Mouse (Mus musculus) intestine, embryonic 14.5 days (tissue): Measurements from ENCODE around the gene Gm29427. TPM values are rescaled to one million over a fixed set of nuclear protein-coding genes. Genes with fewer than 3 reads are reported as not detected.
A peak's percentile ranks its signal among the peaks of the same experiment; 100 is the strongest.

Experiments
- ATAC-seq: fragments of 200-750 bp; cut with Nextera tagmentation; replicated peaks from 2 replicates; pipeline ENCODE4 v1.8.0; 2017; ENCODE audit warnings: low read depth, moderate number of reproducible peaks, moderate TSS enrichment, moderate library complexity; ENCODE audit not compliant: low FRiP score, low TSS enrichment
- DNase-seq: peaks from one replicate; pipeline ENCODE4 v3.0.0-alpha.2; 2018; ENCODE audit warnings: low spot score
- H3K27ac ChIP-seq: fragments of 300-500 bp; sonication (generic); 2 replicates; pipeline ENCODE4 v1.5.1; 2014; ENCODE audit warnings: low read depth, mild to moderate bottlenecking, control low read depth
- H3K27me3 ChIP-seq: fragments of 300-500 bp; sonication (generic); replicated peaks from 2 replicates; pipeline ENCODE4 v1.6.1; 2014; ENCODE audit warnings: low read length, control low read depth; ENCODE audit not compliant: control insufficient read depth, insufficient read depth
- H3K36me3 ChIP-seq: fragments of 300-500 bp; sonication (generic); 2 replicates; pipeline ENCODE4 v1.6.1; 2014; ENCODE audit warnings: low read length, control low read depth; ENCODE audit not compliant: control insufficient read depth, insufficient read depth
- H3K4me1 ChIP-seq: fragments of 300-500 bp; sonication (generic); replicated peaks from 2 replicates; pipeline ENCODE4 v1.6.1; 2014; ENCODE audit warnings: low read length, control low read depth, mixed read lengths; ENCODE audit not compliant: control insufficient read depth, insufficient read depth
- H3K4me2 ChIP-seq: fragments of 300-500 bp; sonication (generic); 2 replicates; pipeline ENCODE4 v1.6.1; 2014; ENCODE audit warnings: low read length
- H3K4me3 ChIP-seq: fragments of 300-500 bp; sonication (generic); 2 replicates; pipeline ENCODE4 v1.5.1; 2014; ENCODE audit warnings: low read depth, low read length, control low read depth, mixed read lengths
- H3K9ac ChIP-seq: fragments of 300-500 bp; sonication (generic); 2 replicates; pipeline ENCODE4 v1.6.1; 2014; ENCODE audit warnings: mild to moderate bottlenecking, low read length
- H3K9me3 ChIP-seq: fragments of 300-500 bp; sonication (generic); 2 replicates; pipeline ENCODE4 v1.6.1; 2016; ENCODE audit warnings: low read length, control low read depth; ENCODE audit not compliant: control insufficient read depth
- WGBS: fragments of 180-500 bp; shearing (Covaris S2); extraction: QIAGEN DNeasy Blood & Tissue Kit; methylation state at CpG from one replicate; pipeline ENCODE4 v1.1.7; 2014; 5-methylcytosine and 5-hydroxymethylcytosine counted together
- polyA plus RNA-seq: library from polyadenylated mRNA; unstranded; fragments of >200 nt; fragmentation: Nextera tagmentation; extraction: Ambion mirVana; gene quantifications from 2 replicates; pipeline ENCODE4 v1.2.1, GENCODE M21; 2014

The Gm29427 gene
- polyA plus RNA-seq, 1 experiment from 2014 or later: not detected

DNA sequence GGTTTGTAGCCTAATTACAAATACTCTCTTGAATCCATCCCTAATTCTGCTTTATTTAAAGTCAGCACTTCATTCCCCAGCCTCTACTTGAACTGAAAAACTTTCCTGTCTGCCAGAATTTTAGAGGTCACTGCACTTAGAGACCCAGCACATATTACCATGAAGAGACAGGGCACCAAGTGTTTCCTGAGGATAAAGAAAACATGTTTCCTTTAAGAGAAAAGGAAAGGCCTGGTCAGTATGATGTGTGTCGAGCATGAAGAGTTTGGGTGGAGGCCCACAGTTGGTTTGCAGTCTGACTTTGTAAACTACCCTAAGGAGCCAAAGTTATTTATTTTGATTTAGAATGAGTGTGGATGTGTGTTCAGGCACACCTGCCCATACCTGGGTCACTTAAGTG, 12.5 kb upstream of the Gm29427 start:
- Histone ChIP-seq H3K9ac (no peak overlapping the region), H3K9me3 (no peaks in the 10 kb centered on the region), H3K36me3 (no peaks in the 10 kb centered on the region), H3K27ac (no peak overlapping the region), H3K4me1 (peaks cover 8% of the 10 kb centered on the region; the same call in 1 of the 2 replicates), H3K4me2 (no peak overlapping the region), H3K4me3 (no peak overlapping the region), H3K27me3 (no peaks in the 10 kb centered on the region)
- ATAC-seq (no peak), DNase-seq (no peak)
- 60% methylated on average over 1 of the region's 1 CpGs for WGBS

DNA sequence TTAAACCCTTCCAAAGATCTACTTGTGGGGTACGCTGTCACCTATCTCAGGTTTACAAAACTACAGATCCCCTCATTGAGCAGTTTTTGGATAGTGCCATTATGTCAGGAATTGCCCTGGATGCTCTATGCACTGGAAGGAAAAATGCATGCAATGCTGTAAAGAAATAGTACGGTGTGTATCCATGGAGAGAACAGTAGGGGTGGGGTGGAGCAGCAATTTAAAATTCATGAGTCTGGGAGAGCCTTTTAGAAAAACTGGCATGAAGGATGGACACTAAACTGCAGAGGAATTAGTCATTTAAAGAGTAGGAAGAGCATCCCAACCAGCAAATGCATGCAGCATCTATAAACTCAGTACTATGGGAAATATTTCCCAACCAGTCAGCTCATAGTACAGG, 10.8 kb upstream of the Gm29427 start:
- DNase-seq: no peak

DNA sequence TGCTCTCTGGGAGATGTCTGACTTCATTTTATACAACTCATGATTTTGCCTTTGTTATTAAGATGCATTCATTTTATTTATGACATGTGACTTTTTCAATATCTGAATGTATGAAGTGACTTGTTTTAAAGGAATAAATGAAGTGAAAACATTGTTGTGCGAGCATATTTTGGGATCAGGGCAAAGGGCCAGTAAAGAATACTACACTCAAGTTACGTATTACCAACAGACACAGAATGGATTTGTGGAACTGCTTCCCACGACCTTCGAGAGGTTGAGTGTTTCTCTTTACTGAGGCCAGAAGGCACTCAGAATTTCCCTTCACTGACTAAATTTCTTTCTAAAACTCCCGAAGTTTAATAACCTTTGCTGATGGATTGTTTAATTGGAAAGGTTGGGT, 8.6 kb upstream of the Gm29427 start:
- H3K4me1 ChIP-seq: no peaks in the 10 kb centered on the region
- no peak overlapping the region for H3K9ac ChIP-seq
- H3K4me3 ChIP-seq: no peak overlapping the region
- no peaks in the 10 kb centered on the region for H3K27me3 ChIP-seq
- DNase-seq: no peak
- H3K27ac ChIP-seq: no peak overlapping the region
- H3K36me3 ChIP-seq: peaks cover 4% of the 10 kb centered on the region; the same call in 1 of the 2 replicates
- no peak overlapping the region for H3K4me2 ChIP-seq
- H3K9me3 ChIP-seq: no peaks in the 10 kb centered on the region
- ATAC-seq: no peak
- 87% methylated on average over 5 of the region's 5 CpGs for WGBS

More for the DNA sequence above, 10.8 kb upstream of the Gm29427 start:
- Histone ChIP-seq H3K4me1 (peaks cover 5% of the 10 kb centered on the region; the same call in 1 of the 2 replicates), H3K4me2 (no peak overlapping the region), H3K4me3 (no peak overlapping the region), H3K9me3 (no peaks in the 10 kb centered on the region), H3K27ac (no peak overlapping the region), H3K9ac (no peak overlapping the region), H3K27me3 (no peaks in the 10 kb centered on the region), H3K36me3 (no peaks in the 10 kb centered on the region)
- ATAC-seq: no peak
- WGBS: 92% methylated on average over 2 of the region's 2 CpGs

- H3K9ac ChIP-seq: peak within 1 kb of the TSS; percentile 93
- H3K27ac ChIP-seq: peak within 1 kb of the TSS; percentile 39
- DNase-seq (peak; percentile 96), ATAC-seq (peak; percentile 78)
- H3K27me3 ChIP-seq: no peaks in the 10 kb centered on the region
- WGBS: under 1% methylated on average over 54 of the region's 54 CpGs
- peak within 1 kb of the TSS; percentile 72 for H3K4me2 ChIP-seq
- H3K9me3 ChIP-seq: no peaks in the 10 kb centered on the region
- peaks cover 8% of the 10 kb centered on the region; the same call in 1 of the 2 replicates for H3K36me3 ChIP-seq
- H3K4me3 ChIP-seq: peak within 1 kb of the TSS; percentile 77
- H3K4me1 ChIP-seq: peaks cover 3% of the 10 kb centered on the region
These were observed 1.8 kb upstream of the Gm29427 start, which contains the start of gene Yod1 for GRCm38 (mm10) chr1:130717291-130717871. Yod1 (plus strand) TSS chr1:130717327.

DNA sequence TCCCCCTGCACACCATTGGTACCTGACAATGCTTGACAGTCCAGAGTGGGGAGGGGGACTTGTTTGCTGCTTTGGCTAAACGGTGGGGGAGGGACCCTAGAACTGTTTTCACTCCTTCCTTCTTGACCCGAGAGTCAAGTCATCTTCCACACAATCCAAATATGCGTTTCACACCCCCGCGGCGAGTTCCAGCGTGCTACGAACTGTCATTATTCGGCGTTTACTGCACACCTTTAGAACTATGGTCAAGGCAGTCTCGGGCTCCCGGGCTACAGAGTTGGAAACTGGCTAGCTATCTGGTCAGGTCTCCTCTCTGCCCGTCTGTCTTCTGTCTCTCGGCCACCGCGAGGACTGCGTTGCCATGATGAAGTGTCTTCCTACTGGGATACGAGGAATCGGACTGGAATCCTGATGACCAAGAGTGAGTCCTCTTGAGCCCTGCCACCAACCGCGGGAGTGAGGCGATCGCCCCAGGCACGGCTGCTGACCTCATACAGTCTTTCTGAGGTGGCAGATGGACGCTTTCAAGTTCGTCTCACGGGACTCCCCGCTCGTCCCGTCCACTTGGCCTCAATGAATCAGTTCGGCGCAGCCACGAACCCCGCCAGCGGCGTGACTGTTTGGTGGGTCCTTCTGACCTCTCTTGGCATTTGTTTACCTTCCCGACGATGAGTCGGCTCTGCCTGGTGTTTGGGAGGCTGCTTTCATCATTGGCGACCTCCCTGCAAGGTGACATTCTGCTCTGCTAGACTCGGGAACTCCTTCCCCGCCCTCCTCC, 1.1 kb upstream of the Gm29427 start:
- no peaks in the 10 kb centered on the region for H3K9me3 ChIP-seq
- WGBS: under 1% methylated on average over 42 of the region's 42 CpGs
- peak overlapping the region; percentile 93 for H3K9ac ChIP-seq
- DNase-seq: peak; percentile 73
- H3K27ac ChIP-seq: peak overlapping the region; percentile 39
- peaks cover 3% of the 10 kb centered on the region for H3K4me1 ChIP-seq
- H3K27me3 ChIP-seq: no peaks in the 10 kb centered on the region
- ATAC-seq: peak; percentile 3; the same call in 1 of the 2 replicates
- H3K4me2 ChIP-seq: peak overlapping the region; percentile 72
- peaks cover 8% of the 10 kb centered on the region; the same call in 1 of the 2 replicates for H3K36me3 ChIP-seq
- H3K4me3 ChIP-seq: peak overlapping the region; percentile 77

GRCm38 (mm10) chr1:130716218-130716512, 566 bp upstream of the Gm29427 start:
- Histone ChIP-seq H3K4me2 (peak overlapping the region; percentile 72), H3K27ac (peak overlapping the region; percentile 24; the same call in 1 of the 2 replicates), H3K4me3 (peak overlapping the region; percentile 77), H3K9ac (peak overlapping the region; percentile 93), H3K4me1 (peaks cover 3% of the 10 kb centered on the region), H3K27me3 (no peaks in the 10 kb centered on the region), H3K36me3 (peaks cover 10% of the 10 kb centered on the region; the same call in 1 of the 2 replicates), H3K9me3 (no peaks in the 10 kb centered on the region)
- 2% methylated on average over 3 of the region's 3 CpGs for WGBS
- DNase-seq (no peak), ATAC-seq (peak; percentile 13; the same call in 1 of the 2 replicates)

GRCm38 (mm10) chr1:130714046-130714445, 1.6 kb downstream of the Gm29427 start:
- H3K4me2 ChIP-seq: no peak overlapping the region

GRCm38 (mm10) chr1:130710283-130711080, 5.1 kb downstream of the Gm29427 start:
- DNase-seq (peak; percentile 45), ATAC-seq (no peak)
- Histone ChIP-seq H3K27me3 (no peaks in the 10 kb centered on the region), H3K4me1 (no peaks in the 10 kb centered on the region), H3K9ac (no peak overlapping the region), H3K27ac (no peak overlapping the region), H3K4me2 (no peak overlapping the region), H3K9me3 (no peaks in the 10 kb centered on the region), H3K4me3 (no peak overlapping the region), H3K36me3 (peaks cover 16% of the 10 kb centered on the region; the same call in 1 of the 2 replicates)
- 90% methylated on average over 22 of the region's 22 CpGs for WGBS

More at GRCm38 (mm10) chr1:130714046-130714445, 1.6 kb downstream of the Gm29427 start:
- ATAC-seq: no peak
- peaks cover 6% of the 10 kb centered on the region; the same call in 1 of the 2 replicates for H3K36me3 ChIP-seq
- no peaks in the 10 kb centered on the region for H3K9me3 ChIP-seq
- DNase-seq: peak; percentile 41
- 82% methylated on average over 4 of the region's 4 CpGs for WGBS
- H3K4me3 ChIP-seq: no peak overlapping the region
- H3K27me3 ChIP-seq: no peaks in the 10 kb centered on the region
- peaks cover 3% of the 10 kb centered on the region for H3K4me1 ChIP-seq
- no peak overlapping the region for H3K9ac ChIP-seq
- no peak overlapping the region for H3K27ac ChIP-seq
